Mouse (Mus musculus): ENCODE measurements around the gene Rbmxl1.
"Not testable (repeated sequence)": the region's sequence is repeated elsewhere in the genome, so short reads cannot be mapped to it uniquely, and the experiment has no call there.

GRCm38 (mm10) chr8:78542670-78543069 lies 34.0 kb upstream of the Rbmxl1 start:
- TF ChIP-seq CTCF (IDR thresholded peaks at IDR 0.05; ENCODE audit: control insufficient read depth, insufficient read depth, insufficient replicate concordance, low read depth, low read length); POLR2A (IDR thresholded peaks at IDR 0.05; ENCODE audit: control insufficient read depth, low read depth, low read length): not testable (repeated sequence)
